Mouse (Mus musculus) urinary bladder, adult 18-20 months (tissue): ENCODE data around the gene Vav1.

Experiments used
- DNase-seq, 2 experiments: peaks; one replicate each; pipeline ENCODE4 v3.0.0; 2022; ENCODE audit warnings: low spot score in 2 of 2, mixed read lengths in 2 of 2

The Vav1 gene

GRCm38 (mm10) chr17:57335673-57336303, 56.9 kb downstream of the Vav1 start:
- peak; percentile 71 to 85 for DNase-seq

- no peak for DNase-seq
These were observed 59.1 kb downstream of the Vav1 start for GRCm38 (mm10) chr17:57337996-57338395.

GRCm38 (mm10) chr17:57339298-57339697, 60.4 kb downstream of the Vav1 start:
- DNase-seq: no peak

GRCm38 (mm10) chr17:57341568-57341967, 62.7 kb downstream of the Vav1 start:
- no peak for DNase-seq

- no peak for DNase-seq
These were observed 65.3 kb downstream of the Vav1 start for GRCm38 (mm10) chr17:57344029-57344707.

- no peak for DNase-seq
These were observed 68.1 kb downstream of the Vav1 start for GRCm38 (mm10) chr17:57347017-57347416.

- DNase-seq: no peak
These were observed 68.9 kb downstream of the Vav1 start for GRCm38 (mm10) chr17:57347781-57348180.

- no peak for DNase-seq
These were observed 70.2 kb downstream of the Vav1 start for GRCm38 (mm10) chr17:57349067-57349466.

GRCm38 (mm10) chr17:57350212-57350611, 71.3 kb downstream of the Vav1 start:
- no peak for DNase-seq

GRCm38 (mm10) chr17:57351107-57351506, 72.2 kb downstream of the Vav1 start:
- no peak for DNase-seq

- no peak for DNase-seq
These were observed 79.5 kb downstream of the Vav1 start, which contains the start of gene Adgre1 for GRCm38 (mm10) chr17:57358441-57358840. Adgre1 (plus strand) TSS chr17:57358691.

- no peak for DNase-seq
These were observed 80.8 kb downstream of the Vav1 start for GRCm38 (mm10) chr17:57359485-57360241.
